Mouse (Mus musculus) CH12.LX (cell line): Measurements from ENCODE around the gene Mcf2l. TPM values are rescaled to one million over a fixed set of nuclear protein-coding genes. Genes with fewer than 3 reads are reported as not detected.

ENCODE experiments used
- DNase-seq: peaks from one replicate; pipeline ENCODE4 v3.0.0-alpha.2; 2013; ENCODE audit errors: extremely low read depth
- H3K27ac ChIP-seq: 2 replicates; pipeline ENCODE4 v1.5.1; 2012; ENCODE audit warnings: low read depth, mild to moderate bottlenecking, control low read depth, moderate library complexity; ENCODE audit not compliant: insufficient read depth
- H3K27me3 ChIP-seq: replicated peaks from 2 replicates; pipeline ENCODE3; 2012; ENCODE audit warnings: inconsistent platforms
- H3K36me3 ChIP-seq, 2 experiments: replicated peaks in 1 of 2; 2 replicates each; pipeline versions ENCODE3 to v1.6.1; 2012; ENCODE audit warnings: inconsistent platforms in 1 of 2, low read length in 1 of 2, mild to moderate bottlenecking in 1 of 2, mixed read lengths in 1 of 2, moderate library complexity in 1 of 2; ENCODE audit not compliant: control insufficient read depth in 1 of 2, insufficient read depth in 1 of 2
- H3K4me1 ChIP-seq, 2 experiments: 2 replicates each; pipeline ENCODE4 v1.6.1; 2012; ENCODE audit warnings: inconsistent platforms in 1 of 2, moderate library complexity in 1 of 2; ENCODE audit not compliant: insufficient read depth in 2 of 2, control insufficient read depth in 1 of 2
- H3K4me2 ChIP-seq: 2 replicates; pipeline ENCODE4 v1.6.1; 2012; ENCODE audit warnings: low read depth, mild to moderate bottlenecking, control low read depth; ENCODE audit not compliant: poor library complexity, insufficient read depth, severe bottlenecking
- H3K4me3 ChIP-seq, 3 experiments: fragments of 150-350 bp in 1 of 3; sonication (generic) in 1 of 3; replicated peaks in 1 of 3; 2 replicates each; pipeline versions ENCODE3 to v1.5.1; 2011 to 2012; ENCODE audit warnings: low read depth in 2 of 3, low read length in 2 of 3, mild to moderate bottlenecking in 2 of 3, moderate library complexity in 2 of 3, control low read depth in 1 of 3, improper control_type of control experiment in 1 of 3, inconsistent platforms in 1 of 3, mixed read lengths in 1 of 3; ENCODE audit not compliant: poor library complexity in 1 of 3
- H3K79me2 ChIP-seq: replicated peaks from 2 replicates; pipeline ENCODE4 v1.6.1; 2012; ENCODE audit warnings: mild to moderate bottlenecking, moderate library complexity; ENCODE audit not compliant: control insufficient read depth, poor library complexity, insufficient read depth, severe bottlenecking; ENCODE audit errors: extremely low read depth
- H3K9ac ChIP-seq: 2 replicates; pipeline ENCODE4 v1.6.1; 2012; ENCODE audit warnings: low read depth, mild to moderate bottlenecking, control low read depth, moderate library complexity; ENCODE audit not compliant: insufficient read depth
- H3K9me3 ChIP-seq: replicated peaks from 2 replicates; pipeline ENCODE3; 2012; ENCODE audit warnings: low read length, inconsistent platforms, mixed read lengths
- BHLHE40 ChIP-seq: IDR thresholded peaks from 2 replicates; pipeline ENCODE4 v1.6.1; 2011; ENCODE audit warnings: mild to moderate bottlenecking, low read depth, low read length, improper control_type of control experiment
- CTCF ChIP-seq, 2 experiments: IDR thresholded peaks in 1 of 2; conservative IDR thresholded peaks in 1 of 2; 2 replicates each; pipeline ENCODE4 v1.5.1; 2011 to 2012; ENCODE audit warnings: low read depth in 2 of 2, low read length in 2 of 2, improper control_type of control experiment in 1 of 2, inconsistent platforms in 1 of 2, mild to moderate bottlenecking in 1 of 2, moderate library complexity in 1 of 2
- E2F4 ChIP-seq: IDR thresholded peaks from 2 replicates; pipeline ENCODE4 v1.6.1; 2011; ENCODE audit warnings: low read depth, low read length, improper control_type of control experiment; ENCODE audit not compliant: insufficient replicate concordance
- ELF1 ChIP-seq: IDR thresholded peaks from 2 replicates; pipeline ENCODE4 v1.6.1; 2014; ENCODE audit warnings: low read depth, mild to moderate bottlenecking, inconsistent platforms, low read length, improper control_type of control experiment
- EP300 ChIP-seq: IDR thresholded peaks from 2 replicates; pipeline ENCODE4 v1.6.1; 2011; ENCODE audit warnings: low read length, improper control_type of control experiment
- ETS1 ChIP-seq: conservative IDR thresholded peaks from 2 replicates; pipeline ENCODE4 v1.6.1; 2012; ENCODE audit warnings: low read depth, mild to moderate bottlenecking, inconsistent platforms, low read length, improper control_type of control experiment, moderate library complexity
- HCFC1 ChIP-seq: IDR thresholded peaks from 2 replicates; pipeline ENCODE4 v1.6.1; 2012; ENCODE audit warnings: low read depth, mild to moderate bottlenecking, inconsistent platforms, low read length, improper control_type of control experiment
- IRF4 ChIP-seq: IDR thresholded peaks from 2 replicates; pipeline ENCODE4 v1.6.1; 2014; ENCODE audit warnings: low read depth, mild to moderate bottlenecking, inconsistent platforms, low read length, improper control_type of control experiment
- JUN ChIP-seq: IDR thresholded peaks from 2 replicates; pipeline ENCODE4 v1.6.1; 2011; ENCODE audit warnings: low read depth, mild to moderate bottlenecking, low read length, improper control_type of control experiment, moderate library complexity; ENCODE audit not compliant: insufficient read depth
- JUND ChIP-seq: conservative IDR thresholded peaks from 2 replicates; pipeline ENCODE4 v1.6.1; 2011; ENCODE audit warnings: low read depth, low read length, improper control_type of control experiment
- KAT2A ChIP-seq: IDR thresholded peaks from 2 replicates; pipeline ENCODE4 v1.6.1; 2012; ENCODE audit warnings: low read length, improper control_type of control experiment, inconsistent platforms; ENCODE audit not compliant: insufficient replicate concordance
- MXI1 ChIP-seq: IDR thresholded peaks from 2 replicates; pipeline ENCODE4 v1.6.1; 2011; ENCODE audit warnings: mild to moderate bottlenecking, low read depth, low read length, improper control_type of control experiment
- MYC ChIP-seq: IDR thresholded peaks from 2 replicates; pipeline ENCODE4 v1.6.1; 2011; ENCODE audit warnings: low read depth, mild to moderate bottlenecking, improper control_type of control experiment, low read length
- NELFE ChIP-seq: IDR thresholded peaks from 2 replicates; pipeline ENCODE4 v1.6.1; 2011; ENCODE audit warnings: low read depth, low read length, improper control_type of control experiment
- NRF1 ChIP-seq: IDR thresholded peaks from 2 replicates; pipeline ENCODE4 v1.6.1; 2014; ENCODE audit warnings: low read depth, mild to moderate bottlenecking, inconsistent platforms, low read length, improper control_type of control experiment, moderate library complexity
- POLR2A ChIP-seq: IDR thresholded peaks from 2 replicates; pipeline ENCODE4 v1.6.1; 2011; ENCODE audit warnings: low read depth, mild to moderate bottlenecking, improper control_type of control experiment, low read length
- SIN3A ChIP-seq: IDR thresholded peaks from 2 replicates; pipeline ENCODE4 v1.6.1; 2012; ENCODE audit warnings: low read length, improper control_type of control experiment, inconsistent platforms
- ZKSCAN1 ChIP-seq: IDR thresholded peaks from 2 replicates; pipeline ENCODE4 v1.6.1; 2012; ENCODE audit warnings: low read depth, inconsistent platforms, low read length, improper control_type of control experiment, borderline replicate concordance
- ZNF384 ChIP-seq: IDR thresholded peaks from 2 replicates; pipeline ENCODE4 v1.6.1; 2012; ENCODE audit warnings: low read depth, low read length, improper control_type of control experiment, inconsistent platforms
- dilution Hi-C: fragments of 300-500 bp; cut with MboI; formaldehyde crosslinking; loops from 2 replicates; pipeline ENCODE4 v1.14.3; 2020; ENCODE audit warnings: low sequenced_read_pairs; ENCODE audit not compliant: extremely low pct_unique_long_range_greater_than_20kb, extremely low pct_ligation_motif_present
- in situ Hi-C: fragments of 300-500 bp; cut with MboI; formaldehyde crosslinking; loops from 3 replicates; pipeline ENCODE4 v1.14.3; 2019; ENCODE audit warnings: low sequenced_read_pairs, low pct_ligation_motif_present, low pct_unique_long_range_greater_than_20kb, mixed read lengths
- polyA plus RNA-seq: library from polyadenylated mRNA; unstranded; fragments of >175 nt; gene quantifications from 2 replicates; pipeline ENCODE4 v1.2.1, GENCODE M21; 2012; ENCODE audit warnings: low read depth; ENCODE audit not compliant: insufficient read length
- total RNA-seq, 2 experiments: library from RNA; depleted of rRNA; stranded (reverse); fragments of 300-350 nt in 1 of 2; fragments of >200 nt in 1 of 2; gene quantifications; 2 replicates each; pipeline ENCODE4 v1.2.3; 2012 to 2014

Mcf2l gene
- total and polyA plus RNA-seq, 3 experiments: not detected

- Histone ChIP-seq H3K27ac (no peak overlapping the region), H3K9me3 (no peaks in the 10 kb centered on the region), H3K27me3 (peaks cover 89% of the 10 kb centered on the region), H3K4me2 (no peak overlapping the region), H3K9ac (no peak overlapping the region), H3K79me2 (no peaks in the 10 kb centered on the region), H3K4me1 (no peaks in the 10 kb centered on the region), H3K36me3 (no peaks in the 10 kb centered on the region), H3K4me3 (no peak overlapping the region)
- TF ChIP-seq NELFE (no peak), JUN (no peak), NRF1 (no peak), MXI1 (no peak), EP300 (no peak), BHLHE40 (no peak), ZNF384 (no peak), SIN3A (no peak), ZKSCAN1 (no peak), KAT2A (no peak), IRF4 (no peak), JUND (no peak), POLR2A (no peak), ETS1 (no peak), CTCF (conservative IDR thresholded peaks at IDR 0.05 in 1 of 2, IDR thresholded peaks at IDR 0.05 in 1 of 2; ENCODE audit: low read depth in 2 of 2, low read length in 2 of 2) (no peak)
- dilution Hi-C loops: no loop called here
- DNase-seq: no peak
- in situ Hi-C loops: no loop called here
These were observed 183.7 kb downstream of the Mcf2l start for GRCm38 (mm10) chr8:13057351-13057750.

- in situ Hi-C loops (no loop called here), dilution Hi-C loops (no loop called here)
- Histone ChIP-seq H3K9ac (no peak within 1 kb of the TSS), H3K9me3 (no peaks in the 10 kb centered on the region), H3K27ac (no peak within 1 kb of the TSS), H3K4me2 (no peak within 1 kb of the TSS), H3K79me2 (no peaks in the 10 kb centered on the region), H3K27me3 (peaks cover 83% of the 10 kb centered on the region), H3K4me3 (no peak within 1 kb of the TSS), H3K36me3 (no peaks in the 10 kb centered on the region), H3K4me1 (no peaks in the 10 kb centered on the region)
- TF ChIP-seq IRF4 (no peak), HCFC1 (no peak), ELF1 (no peak), ZKSCAN1 (no peak), CTCF (conservative IDR thresholded peaks at IDR 0.05 in 1 of 2, IDR thresholded peaks at IDR 0.05 in 1 of 2; ENCODE audit: low read depth in 2 of 2, low read length in 2 of 2) (no peak), EP300 (no peak), MYC (no peak), MXI1 (no peak), E2F4 (no peak)
- DNase-seq: no peak
These were observed 187.0 kb downstream of the Mcf2l start, which contains the start of gene Proz for GRCm38 (mm10) chr8:13060441-13061150. TSS of gene Proz (plus strand) at chr8:13060914.
